Mouse (Mus musculus) naive thymus-derived CD4-positive, alpha-beta T cell, adult 2 months (primary cell): Measurements from ENCODE around the gene Mak.

ENCODE experiments used
- DNase-seq: peaks from one replicate; pipeline ENCODE4 v3.0.0-alpha.2; 2011; ENCODE audit warnings: low read depth

Mak gene

DNA sequence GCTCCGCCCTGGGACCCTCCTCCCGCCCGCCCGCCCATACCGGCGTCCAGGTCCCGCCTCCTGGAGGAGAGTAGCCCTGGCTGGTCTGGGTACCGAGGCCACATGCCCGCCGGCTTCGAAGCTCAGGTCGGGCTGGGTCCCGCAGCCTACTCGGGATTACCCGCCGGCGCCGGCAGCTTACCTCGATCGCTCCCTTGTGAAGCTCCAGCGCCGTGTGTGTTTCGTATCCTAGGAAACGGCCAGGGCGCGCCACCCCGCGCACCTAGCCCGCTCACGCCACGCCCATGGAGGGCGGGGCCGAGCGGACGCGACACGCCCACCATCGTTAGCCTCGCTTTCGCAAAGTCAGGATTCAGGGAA is at the start of gene Mak:
TSS of gene Mak (minus strand) at position 286 of the 360 bp plus-strand sequence.
- peak; percentile 75 for DNase-seq

DNA sequence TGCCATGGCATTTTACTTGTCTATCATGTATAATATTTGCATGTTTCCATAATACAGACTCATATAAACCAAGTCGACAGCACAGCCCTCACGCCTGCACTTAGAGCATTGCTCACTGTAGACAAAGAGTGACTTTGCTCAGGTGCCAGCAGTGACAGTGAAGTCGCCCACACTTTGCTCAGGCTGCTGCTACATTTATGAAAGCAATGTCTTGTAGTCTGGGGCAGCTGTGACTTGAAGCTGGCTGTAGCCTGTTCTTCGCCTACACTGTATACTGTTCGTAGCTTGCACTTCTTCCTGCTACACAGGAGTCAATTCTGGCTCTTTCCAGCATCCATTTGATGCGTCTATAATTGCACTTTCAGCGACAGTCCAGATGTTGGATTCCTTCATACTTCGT is 49.6 kb upstream of the Mak start:
- DNase-seq: no peak

- peak; percentile 31 for DNase-seq
Observed at GRCm38 (mm10) chr13:41128326-41128725, 48.8 kb upstream of the Mak start.

DNA sequence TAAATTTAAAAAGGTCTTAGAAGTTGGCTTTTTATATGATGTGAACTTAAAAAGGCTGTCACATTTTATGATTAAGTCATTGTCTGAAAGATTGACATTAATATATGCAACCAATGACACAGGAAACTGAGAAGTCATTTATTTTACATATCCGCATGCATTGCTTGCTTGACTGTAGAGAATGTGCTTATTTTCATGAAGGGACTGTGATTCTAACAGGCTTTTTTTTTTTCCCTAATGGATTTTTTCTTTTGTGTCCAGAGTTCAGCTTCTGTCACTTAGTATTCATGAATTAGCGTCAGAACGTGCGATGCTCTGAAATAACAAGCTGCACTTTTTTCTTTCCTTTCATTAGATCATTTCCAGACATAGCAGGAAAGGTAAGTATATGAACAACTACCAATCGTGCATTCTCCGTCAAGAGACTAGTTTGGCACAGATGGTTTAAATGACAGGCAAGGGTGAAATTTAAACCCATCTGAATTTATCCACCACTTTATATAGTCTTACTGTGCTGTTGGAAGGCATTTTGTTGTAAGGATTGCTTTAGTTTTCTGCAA is 44.2 kb upstream of the Mak start:
- DNase-seq: no peak

- DNase-seq: no peak
Observed at GRCm38 (mm10) chr13:41119152-41119945, 39.8 kb upstream of the Mak start.

- no peak for DNase-seq
Observed at GRCm38 (mm10) chr13:41113940-41114339, 34.4 kb upstream of the Mak start, which contains the start of gene Sycp2l. Gene Sycp2l (plus strand): TSS chr13:41114307.

DNA sequence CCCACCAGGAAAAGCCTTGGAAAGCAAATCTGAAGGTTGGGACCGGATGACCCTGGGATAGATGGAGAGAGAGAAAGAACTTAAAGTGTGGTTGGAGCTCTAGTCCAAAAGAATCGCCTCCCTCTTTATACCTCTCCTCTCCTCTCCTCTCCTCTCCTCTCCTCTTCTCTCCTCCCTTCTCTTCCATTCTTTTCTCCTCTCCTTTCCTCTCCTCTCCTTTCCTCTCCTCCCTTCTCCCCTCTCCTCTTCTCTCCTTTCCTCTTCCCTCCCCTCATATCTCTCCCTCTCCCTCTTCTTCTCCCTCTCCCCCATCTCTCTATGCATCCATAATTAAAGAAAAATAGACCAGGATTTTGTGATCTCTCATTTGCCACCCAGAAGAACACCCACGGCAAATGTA is 31.4 kb upstream of the Mak start, which contains the start of gene Gcm2:
TSS of gene Gcm2 (minus strand) at position 101 of the 400 bp plus-strand sequence.
- no peak for DNase-seq

GRCm38 (mm10) chr13:41105541-41105940 is 26.0 kb upstream of the Mak start:
- no peak for DNase-seq

- no peak for DNase-seq
Observed at GRCm38 (mm10) chr13:41103841-41104525, 24.5 kb upstream of the Mak start.

DNA sequence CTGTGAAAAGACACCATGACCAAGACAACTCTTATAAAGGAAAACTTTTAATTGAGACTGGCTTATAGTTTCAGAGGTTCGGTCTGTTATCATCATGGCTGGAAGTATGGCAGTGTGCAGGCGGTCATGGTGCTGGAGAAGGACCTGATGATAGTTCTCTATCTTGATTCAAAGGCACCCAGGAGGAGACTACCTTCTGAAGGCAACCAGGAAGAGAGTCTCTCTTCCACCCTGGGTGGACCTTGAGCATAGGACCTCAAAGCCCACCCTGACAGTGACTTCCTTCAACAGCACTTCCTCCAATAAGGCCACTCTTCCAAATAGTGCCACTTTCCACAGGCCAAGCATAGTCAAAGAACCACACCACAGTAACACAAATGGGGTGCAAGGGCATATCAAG is 20.5 kb upstream of the Mak start:
- DNase-seq: no peak

DNA sequence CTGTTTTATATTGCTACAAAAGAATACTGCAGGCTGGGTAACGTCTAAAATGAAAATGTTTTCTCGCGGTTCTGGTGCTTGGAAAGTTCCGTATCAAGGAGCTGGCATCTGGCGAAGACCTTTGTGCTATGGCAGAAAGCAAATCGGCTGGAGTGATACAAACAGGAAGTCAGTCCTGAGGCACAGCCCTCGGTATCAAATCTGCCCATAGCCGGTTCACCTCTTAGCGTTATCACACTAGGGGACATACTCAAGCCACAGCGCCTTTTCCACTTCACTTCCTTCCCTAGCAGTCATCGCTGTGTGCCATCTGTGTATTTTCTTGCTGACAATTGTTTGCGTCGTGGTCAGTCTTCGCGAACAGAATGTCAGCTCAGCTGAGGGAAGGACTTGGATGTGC is 18.8 kb upstream of the Mak start:
- DNase-seq: peak; percentile 23

DNA sequence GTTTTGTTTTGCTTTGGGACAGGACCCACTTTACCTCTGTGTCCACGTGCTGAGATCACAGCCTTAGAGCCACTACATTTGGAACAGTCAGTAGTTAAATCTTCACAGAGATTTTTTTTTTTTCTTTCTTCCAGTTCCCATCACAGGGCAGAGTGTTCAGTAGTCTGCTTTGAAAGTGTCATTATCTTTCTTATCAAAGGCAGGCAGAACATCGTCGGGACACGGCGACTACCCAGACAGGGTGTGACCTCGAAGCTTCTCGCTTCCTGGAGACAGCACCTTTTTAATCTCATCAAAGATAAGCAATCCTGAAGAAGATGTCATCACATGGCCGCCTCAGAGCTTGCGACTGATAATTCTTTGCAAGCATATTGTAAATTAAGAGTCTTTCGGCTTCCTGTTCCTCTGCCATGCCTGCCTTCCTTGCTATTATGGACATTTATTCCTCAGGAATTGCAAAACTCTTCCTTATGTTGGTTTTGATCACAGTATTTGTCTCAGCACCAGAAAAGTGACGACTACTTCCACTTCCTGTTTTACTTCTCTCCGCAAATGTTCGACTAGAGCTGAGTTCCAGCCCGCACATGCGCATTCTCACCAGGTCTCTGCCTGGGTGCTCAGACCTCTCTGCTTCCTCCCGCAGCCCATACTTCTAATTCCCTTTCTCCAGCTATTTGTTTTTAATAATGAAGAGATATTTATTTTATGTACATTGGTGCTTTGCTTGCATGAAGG is 18.0 kb upstream of the Mak start:
- peak; percentile 90 for DNase-seq

- no peak for DNase-seq
Observed at GRCm38 (mm10) chr13:41094160-41094559, 14.7 kb upstream of the Mak start.

DNA sequence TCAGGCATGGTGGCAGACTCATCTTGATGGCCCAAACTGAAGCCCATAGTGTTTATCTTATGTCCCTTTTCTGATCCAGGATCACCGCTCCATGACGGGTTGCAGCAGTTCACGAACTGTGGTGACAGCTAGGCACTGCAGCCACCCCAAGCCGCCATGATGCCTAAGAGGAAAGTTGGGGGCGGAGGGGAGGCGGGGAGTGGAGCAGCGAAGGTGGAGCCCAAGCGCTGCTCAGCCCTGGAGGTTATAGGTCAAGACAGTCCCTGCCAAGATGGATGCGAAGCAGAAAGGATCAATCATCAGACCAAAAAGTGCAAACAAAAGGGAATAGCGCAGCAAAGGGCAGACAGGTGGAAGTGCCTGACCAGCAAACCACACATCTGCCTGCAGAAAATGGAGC is 11.8 kb upstream of the Mak start:
- DNase-seq: no peak

- DNase-seq: no peak
Observed at GRCm38 (mm10) chr13:41088746-41089145, 9.2 kb upstream of the Mak start.

- peak; percentile 58 for DNase-seq
Observed at GRCm38 (mm10) chr13:41085140-41085539, 5.6 kb upstream of the Mak start.

DNA sequence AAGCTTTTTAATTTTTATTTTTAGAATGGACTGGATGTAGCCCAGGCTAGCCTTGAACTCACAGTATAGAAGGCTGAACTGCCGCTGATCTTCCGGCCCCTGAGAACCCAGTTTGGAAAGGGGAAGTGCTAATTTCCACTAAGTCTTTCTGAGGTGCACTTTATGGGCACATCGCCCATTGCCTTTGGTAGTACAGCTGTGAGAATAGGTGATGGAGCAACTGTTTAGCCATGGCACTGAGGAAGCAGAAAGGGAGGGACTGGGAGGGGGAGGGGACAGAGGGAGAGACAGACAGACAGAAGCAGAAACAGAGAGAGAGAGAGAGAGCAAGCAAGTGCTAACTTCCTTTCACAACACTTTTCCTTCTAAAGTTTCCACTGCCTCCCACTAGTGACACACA is 5.0 kb upstream of the Mak start:
- no peak for DNase-seq

- no peak for DNase-seq
Observed at GRCm38 (mm10) chr13:41080700-41081099, 1.2 kb upstream of the Mak start.

DNA sequence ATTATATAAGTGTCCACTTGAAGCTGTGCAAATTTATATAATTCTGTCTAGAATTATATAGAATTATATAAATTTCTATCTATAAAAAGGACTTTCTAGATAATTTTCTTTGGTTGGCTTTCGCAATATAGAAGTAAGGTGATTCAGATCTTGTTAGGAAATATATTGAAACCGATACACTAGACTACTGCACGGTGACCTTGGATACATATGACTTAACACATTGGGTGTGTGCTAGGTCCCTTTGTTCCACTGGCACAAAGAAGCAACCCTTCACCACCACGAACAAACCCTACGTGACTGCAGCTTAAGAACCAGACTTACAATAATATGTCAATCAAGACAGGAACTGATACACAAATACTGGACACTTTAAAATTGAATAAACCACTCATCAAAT is 353 bp upstream of the Mak start:
- no peak for DNase-seq

GRCm38 (mm10) chr13:41078690-41079420 is 651 bp downstream of the Mak start:
- DNase-seq: no peak

DNA sequence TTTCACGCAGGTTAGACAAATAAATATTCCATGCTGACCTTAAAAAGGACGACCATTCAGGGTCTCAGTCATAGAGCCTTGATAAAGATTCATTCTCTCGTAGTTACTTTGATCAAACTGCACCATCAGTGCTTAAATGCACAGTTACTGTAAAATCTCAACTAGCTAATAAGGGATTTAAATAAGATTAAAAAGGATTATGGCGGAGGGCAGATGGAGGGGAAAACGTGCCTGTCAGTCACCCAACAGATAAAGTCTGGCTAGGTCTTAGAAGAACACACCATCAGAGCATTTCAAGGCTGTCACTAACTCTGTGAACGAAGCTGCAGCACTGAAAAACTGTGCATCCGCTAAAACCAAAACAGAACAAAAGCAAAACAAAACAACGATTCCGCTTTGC is 1.6 kb downstream of the Mak start:
- no peak for DNase-seq

DNA sequence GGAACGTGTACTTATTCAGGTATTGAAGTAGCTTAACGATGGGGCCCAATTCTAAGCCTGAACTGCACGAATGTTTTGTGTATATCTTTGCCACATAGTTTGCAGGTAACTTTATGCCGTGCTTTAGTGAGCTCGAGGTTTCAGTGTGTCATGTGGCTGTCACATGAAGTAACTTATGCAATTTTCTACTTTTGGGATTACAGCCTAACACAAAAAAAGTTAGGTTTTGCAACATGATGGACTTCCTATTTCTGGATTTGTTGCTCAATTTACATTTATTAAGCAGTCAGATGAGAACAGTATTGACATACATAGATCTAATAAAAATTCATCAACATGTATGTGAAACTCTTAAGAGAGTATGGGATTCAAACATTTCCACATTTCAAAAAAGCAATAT is 5.7 kb downstream of the Mak start:
- DNase-seq: no peak
